Mouse (Mus musculus) neutrophil, adult 83 days (primary cell): ENCODE measurements around the gene Ndufa13. TPM values are rescaled to one million over a fixed set of nuclear protein-coding genes. Genes with fewer than 3 reads are reported as not detected.

ENCODE experiments used
- total RNA-seq, 2 experiments: library from RNA; stranded (reverse); gene quantifications; one replicate each; pipeline ENCODE4 v1.2.4; 2023

Gene Ndufa13
- 10 to 100 TPM; 63.2 to 66.0 TPM for total RNA-seq

DNA sequence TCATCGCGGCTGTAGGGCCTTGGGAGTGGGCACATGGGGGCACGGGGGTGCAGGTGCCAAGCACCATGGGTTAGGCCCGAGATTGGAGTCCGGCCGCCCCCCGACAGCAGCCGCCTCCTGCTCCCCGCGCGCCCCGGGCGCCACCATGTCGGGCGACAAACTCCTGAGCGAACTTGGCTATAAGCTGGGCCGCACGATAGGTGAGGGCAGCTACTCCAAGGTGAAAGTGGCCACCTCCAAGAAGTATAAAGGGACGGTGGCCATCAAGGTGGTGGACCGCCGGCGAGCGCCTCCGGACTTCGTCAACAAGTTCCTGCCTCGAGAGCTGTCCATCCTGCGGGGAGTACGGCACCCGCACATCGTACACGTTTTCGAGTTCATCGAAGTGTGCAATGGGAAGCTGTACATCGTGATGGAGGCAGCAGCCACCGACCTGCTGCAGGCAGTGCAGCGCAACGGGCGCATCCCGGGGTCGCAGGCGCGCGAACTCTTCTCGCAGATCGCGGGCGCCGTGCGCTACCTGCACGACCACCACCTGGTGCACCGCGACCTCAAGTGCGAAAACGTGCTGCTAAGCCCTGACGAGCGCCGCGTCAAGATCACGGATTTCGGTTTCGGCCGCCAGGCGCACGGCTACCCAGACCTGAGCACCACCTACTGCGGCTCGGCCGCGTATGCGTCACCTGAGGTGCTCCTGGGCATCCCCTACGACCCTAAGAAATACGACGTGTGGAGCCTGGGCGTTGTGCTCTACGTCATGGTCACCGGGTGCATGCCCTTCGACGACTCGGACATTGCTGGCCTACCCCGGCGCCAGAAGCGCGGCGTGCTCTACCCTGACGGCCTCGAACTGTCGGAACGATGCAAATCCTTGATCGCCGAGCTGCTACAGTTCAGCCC, at the start of gene Ndufa13, which contains the start of the genes Tssk6 and Yjefn3:
Gene Ndufa13 (minus strand): TSS at position 396 of the 900 bp plus-strand sequence.
Gene Tssk6 (plus strand): TSS at position 22 of the 900 bp plus-strand sequence.
Gene Yjefn3 (minus strand): TSS at position 550 of the 900 bp plus-strand sequence.

DNA sequence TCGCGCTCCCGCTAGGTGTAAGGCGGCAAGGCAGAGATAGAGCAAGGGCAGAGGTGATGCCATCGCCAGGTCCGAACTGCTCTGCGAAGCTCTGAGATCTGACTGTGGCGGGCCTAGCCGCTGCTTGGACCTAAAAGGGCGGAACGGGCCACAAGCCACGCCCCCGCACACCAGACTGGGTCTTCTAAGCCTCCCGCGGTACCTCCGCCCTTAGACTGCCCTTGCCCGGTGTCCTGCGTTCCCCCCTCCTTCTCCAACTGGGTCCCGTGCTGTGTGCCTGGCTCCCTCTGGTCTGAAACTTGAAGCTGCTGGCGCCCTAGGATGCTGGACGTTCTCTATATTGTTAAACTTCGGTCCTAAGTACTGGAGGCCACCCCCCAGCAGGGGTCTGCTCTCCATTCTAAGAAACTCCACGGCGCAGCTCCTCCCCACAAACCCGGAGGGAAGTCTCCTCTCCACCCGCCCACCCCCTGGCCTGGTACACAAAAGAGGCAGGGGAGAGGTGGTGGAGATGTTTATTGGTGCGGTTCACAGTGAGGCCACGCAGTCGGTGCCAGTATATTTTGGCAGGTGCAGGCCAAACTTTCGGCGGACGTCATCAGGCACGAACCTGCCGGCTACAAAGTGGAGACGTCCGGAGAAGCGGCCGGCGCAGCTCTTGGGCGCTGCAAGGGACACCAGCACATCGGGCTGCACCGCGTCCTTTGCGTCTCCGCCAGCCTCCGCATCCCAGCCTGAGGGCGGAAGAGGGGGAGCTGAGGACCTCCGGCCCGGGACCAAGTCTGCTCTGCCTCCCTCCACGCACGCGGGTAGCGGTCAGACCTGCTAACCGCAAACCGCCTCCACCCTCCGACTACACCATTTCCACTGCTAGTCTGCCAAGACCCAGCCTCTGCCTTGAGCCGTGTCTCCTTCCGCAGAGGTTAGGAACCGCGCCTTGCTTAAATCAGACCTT, 14.8 kb downstream of the Ndufa13 start, which contains the start of gene Cilp2:
Gene Cilp2 (minus strand): TSS at position 399 of the 955 bp plus-strand sequence.

Other genes starting within 250 kb of the Ndufa13 start
- gene Zfp964, start 248.1 kb downstream of the Ndufa13 start, total RNA-seq, result under 1 TPM; 0.11 to 0.38 TPM
- gene Zfp869, start 191.8 kb downstream of the Ndufa13 start, total RNA-seq, result 10 to 100 TPM; 15.5 to 16.4 TPM
- 1 to 10 TPM; 2.7 to 3.5 TPM for gene Zfp963, start 152.6 kb downstream of the Ndufa13 start, total RNA-seq
- gene Gm20422, start 127.7 kb downstream of the Ndufa13 start, total RNA-seq, result 1 to 10 TPM in 1 of 2 experiments, not detected in 1; 2.1 TPM
- 10 to 100 TPM; 27.9 to 31.3 TPM for gene Atp13a1, start 111.4 kb downstream of the Ndufa13 start, total RNA-seq
- 10 to 100 TPM; 12.8 to 14.1 TPM for gene Zfp866, start 111.4 kb downstream of the Ndufa13 start, total RNA-seq
- 100 to 1,000 TPM; 362 to 363 TPM for gene Gmip, start 93.9 kb downstream of the Ndufa13 start, total RNA-seq
- 1 to 10 TPM; 3.5 TPM for gene Lpar2, start 80.1 kb downstream of the Ndufa13 start, total RNA-seq
- gene Pbx4, start 70.1 kb downstream of the Ndufa13 start, total RNA-seq, result 1 to 10 TPM; 1.5 to 2.0 TPM
- gene Cilp2, start 14.9 kb downstream of the Ndufa13 start, total RNA-seq, result under 1 TPM in 1 of 2 experiments, not detected in 1; 0.07 TPM
- 1 to 10 TPM; 1.4 to 2.1 TPM for gene Tssk6, start 374 bp downstream of the Ndufa13 start, total RNA-seq
- gene Yjefn3, start 154 bp upstream of the Ndufa13 start, total RNA-seq, result 1 to 10 TPM; 2.5 to 2.9 TPM
- gene Gatad2a, start 93.8 kb upstream of the Ndufa13 start, total RNA-seq, result 10 to 100 TPM; 67.2 to 72.4 TPM
- gene Mau2, start 140.2 kb upstream of the Ndufa13 start, total RNA-seq, result 10 to 100 TPM; 72.8 to 73.8 TPM
- gene Sugp1, start 140.3 kb upstream of the Ndufa13 start, total RNA-seq, result 10 to 100 TPM; 26.9 to 30.8 TPM
- under 1 TPM in 1 of 2 experiments, not detected in 1; 0.29 TPM for gene Tm6sf2, start 170.4 kb upstream of the Ndufa13 start, total RNA-seq
- gene Hapln4, start 180.9 kb upstream of the Ndufa13 start, total RNA-seq, result not detected
- gene Ncan, start 218.3 kb upstream of the Ndufa13 start, total RNA-seq, result not detected
- gene Nr2c2ap, start 228.8 kb upstream of the Ndufa13 start, total RNA-seq, result 1 to 10 TPM; 8.0 to 10.0 TPM
- 10 to 100 TPM; 11.4 to 16.8 TPM for gene Rfxank, start 236.6 kb upstream of the Ndufa13 start, total RNA-seq
- gene Borcs8, start 236.9 kb upstream of the Ndufa13 start, total RNA-seq, result 10 to 100 TPM; 32.8 to 36.2 TPM
- under 1 TPM; 0.44 to 0.79 TPM for gene Mef2b, start 237.2 kb upstream of the Ndufa13 start, total RNA-seq